Mouse (Mus musculus) embryonic facial prominence, embryonic 14.5 days (tissue): ENCODE measurements around the gene Akap2. TPM values are rescaled to one million over a fixed set of nuclear protein-coding genes. Genes with fewer than 3 reads are reported as not detected.

Experiments used
- ATAC-seq: fragments of 200-750 bp; cut with Nextera tagmentation; 2 replicates; pipeline ENCODE4 v1.8.0; 2017; ENCODE audit warnings: low read depth, moderate number of reproducible peaks, moderate TSS enrichment
- DNase-seq: peaks from one replicate; pipeline ENCODE4 v3.0.0-alpha.2; 2015; ENCODE audit warnings: low spot score
- H3K27ac ChIP-seq: fragments of 300-500 bp; sonication (generic); replicated peaks from 2 replicates; pipeline ENCODE4 v1.5.1; 2014; ENCODE audit warnings: low read depth, mild to moderate bottlenecking, low read length, moderate library complexity
- H3K27me3 ChIP-seq: fragments of 300-500 bp; sonication (generic); replicated peaks from 2 replicates; pipeline ENCODE4 v1.6.1; 2014; ENCODE audit warnings: low read length; ENCODE audit not compliant: control insufficient read depth, insufficient read depth
- H3K36me3 ChIP-seq: fragments of 300-500 bp; sonication (generic); 2 replicates; pipeline ENCODE4 v1.6.1; 2014; ENCODE audit warnings: low read length, mixed read lengths; ENCODE audit not compliant: control insufficient read depth, insufficient read depth
- H3K4me1 ChIP-seq: fragments of 300-500 bp; sonication (generic); 2 replicates; pipeline ENCODE4 v1.6.1; 2014; ENCODE audit warnings: antibody characterized with exemption, low read length; ENCODE audit not compliant: control insufficient read depth, insufficient read depth
- H3K4me2 ChIP-seq: fragments of 300-500 bp; sonication (generic); 2 replicates; pipeline ENCODE4 v1.6.1; 2014; ENCODE audit warnings: low read depth, mild to moderate bottlenecking, low read length, moderate library complexity, mixed read lengths
- H3K4me3 ChIP-seq: fragments of 300-500 bp; sonication (generic); 2 replicates; pipeline ENCODE4 v1.5.1; 2014; ENCODE audit warnings: low read depth, mild to moderate bottlenecking, low read length
- H3K9ac ChIP-seq: fragments of 300-500 bp; sonication (generic); 2 replicates; pipeline ENCODE4 v1.6.1; 2014; ENCODE audit warnings: low read depth, mild to moderate bottlenecking, low read length, moderate library complexity, mixed read lengths
- H3K9me3 ChIP-seq: fragments of 300-500 bp; sonication (generic); 2 replicates; pipeline ENCODE4 v1.6.1; 2016; ENCODE audit warnings: low read length; ENCODE audit not compliant: control insufficient read depth
- WGBS: fragments of 180-500 bp; shearing (Covaris S2); extraction: QIAGEN DNeasy Blood & Tissue Kit; methylation state at CpG from one replicate; pipeline ENCODE4 v1.1.7; 2014; 5-methylcytosine and 5-hydroxymethylcytosine counted together
- polyA plus RNA-seq: library from polyadenylated mRNA; unstranded; fragments of >200 nt; fragmentation: Nextera tagmentation; extraction: Ambion mirVana; gene quantifications from 2 replicates; pipeline ENCODE4 v1.2.1, GENCODE M21; 2014

Akap2 gene
- polyA plus RNA-seq, 1 experiment from 2014 or later: 24.9 TPM

GRCm38 (mm10) chr4:57815355-57815754 lies 97.9 kb downstream of the Akap2 start:
- ATAC-seq: no peak
- H3K4me2 ChIP-seq: no peak overlapping the region
- no peaks in the 10 kb centered on the region for H3K36me3 ChIP-seq
- no peaks in the 10 kb centered on the region for H3K27me3 ChIP-seq
- H3K9ac ChIP-seq: no peak overlapping the region
- no peak overlapping the region for H3K4me3 ChIP-seq
- 66% methylated on average over 2 of the region's 2 CpGs for WGBS
- H3K4me1 ChIP-seq: no peaks in the 10 kb centered on the region
- no peak for DNase-seq
- H3K9me3 ChIP-seq: no peaks in the 10 kb centered on the region
- no peak overlapping the region for H3K27ac ChIP-seq

- DNase-seq (no peak), ATAC-seq (no peak)
- 90% methylated on average over 8 of the region's 8 CpGs for WGBS
- H3K27ac ChIP-seq: no peak overlapping the region
- no peak overlapping the region for H3K4me2 ChIP-seq
- no peaks in the 10 kb centered on the region for H3K36me3 ChIP-seq
- H3K4me3 ChIP-seq: no peak overlapping the region
- no peaks in the 10 kb centered on the region for H3K27me3 ChIP-seq
- H3K9ac ChIP-seq: no peak overlapping the region
- H3K4me1 ChIP-seq: peaks cover 3% of the 10 kb centered on the region
- no peaks in the 10 kb centered on the region for H3K9me3 ChIP-seq
These were observed 98.7 kb downstream of the Akap2 start for GRCm38 (mm10) chr4:57816146-57816545.

- Histone ChIP-seq H3K4me3 (no peak overlapping the region), H3K4me1 (peaks cover 34% of the 10 kb centered on the region), H3K4me2 (no peak overlapping the region), H3K27me3 (no peaks in the 10 kb centered on the region), H3K27ac (no peak overlapping the region), H3K9ac (no peak overlapping the region), H3K36me3 (no peaks in the 10 kb centered on the region), H3K9me3 (no peaks in the 10 kb centered on the region)
- ATAC-seq (no peak), DNase-seq (no peak)
- whole genome bisulfite sequencing: 82% methylated on average over 24 of the region's 24 CpGs
These were observed 103.5 kb downstream of the Akap2 start for GRCm38 (mm10) chr4:57820839-57821374.

GRCm38 (mm10) chr4:57821556-57822356 lies 104.3 kb downstream of the Akap2 start:
- Histone ChIP-seq H3K4me1 (peaks cover 34% of the 10 kb centered on the region), H3K9me3 (no peaks in the 10 kb centered on the region), H3K36me3 (no peaks in the 10 kb centered on the region), H3K27me3 (no peaks in the 10 kb centered on the region), H3K27ac (peak overlapping the region; percentile 84), H3K4me2 (peak overlapping the region; percentile 42), H3K4me3 (no peak overlapping the region), H3K9ac (peak overlapping the region; percentile 45; the same call in 1 of the 2 replicates)
- peak; percentile 56 for DNase-seq
- peak; percentile 67 for ATAC-seq
- 13% methylated on average over 11 of the region's 11 CpGs for WGBS

GRCm38 (mm10) chr4:57822641-57823040 lies 105.2 kb downstream of the Akap2 start:
- H3K9me3 ChIP-seq: no peaks in the 10 kb centered on the region
- WGBS: 82% methylated on average over 5 of the region's 5 CpGs

GRCm38 (mm10) chr4:57824626-57825240 lies 107.3 kb downstream of the Akap2 start:
- Histone ChIP-seq H3K4me3 (no peak overlapping the region), H3K4me2 (no peak overlapping the region), H3K27ac (no peak overlapping the region), H3K27me3 (no peaks in the 10 kb centered on the region), H3K9ac (no peak overlapping the region), H3K36me3 (no peaks in the 10 kb centered on the region), H3K4me1 (peaks cover 34% of the 10 kb centered on the region), H3K9me3 (no peaks in the 10 kb centered on the region)
- DNase-seq (peak; percentile 66), ATAC-seq (peak; percentile 68)
- 31% methylated on average over 8 of the region's 8 CpGs for WGBS

More at GRCm38 (mm10) chr4:57822641-57823040, 105.2 kb downstream of the Akap2 start:
- no peak overlapping the region for H3K4me2 ChIP-seq
- ATAC-seq (no peak), DNase-seq (no peak)
- no peak overlapping the region for H3K4me3 ChIP-seq
- H3K27ac ChIP-seq: no peak overlapping the region
- H3K36me3 ChIP-seq: no peaks in the 10 kb centered on the region
- H3K9ac ChIP-seq: no peak overlapping the region
- peaks cover 34% of the 10 kb centered on the region for H3K4me1 ChIP-seq
- no peaks in the 10 kb centered on the region for H3K27me3 ChIP-seq

- H3K9ac ChIP-seq: no peak overlapping the region
- H3K4me3 ChIP-seq: no peak overlapping the region
- no peaks in the 10 kb centered on the region for H3K27me3 ChIP-seq
- DNase-seq (no peak), ATAC-seq (no peak)
- H3K27ac ChIP-seq: no peak overlapping the region
- peaks cover 30% of the 10 kb centered on the region for H3K4me1 ChIP-seq
- H3K4me2 ChIP-seq: no peak overlapping the region
- H3K9me3 ChIP-seq: no peaks in the 10 kb centered on the region
- no peaks in the 10 kb centered on the region for H3K36me3 ChIP-seq
- 85% methylated on average over 7 of the region's 7 CpGs for WGBS
These were observed 108.8 kb downstream of the Akap2 start for GRCm38 (mm10) chr4:57826272-57826671.

GRCm38 (mm10) chr4:57829131-57829530 lies 111.7 kb downstream of the Akap2 start:
- H3K36me3 ChIP-seq: no peaks in the 10 kb centered on the region
- H3K9ac ChIP-seq: no peak overlapping the region
- peaks cover 21% of the 10 kb centered on the region for H3K4me1 ChIP-seq
- no peak overlapping the region for H3K4me3 ChIP-seq
- ATAC-seq (no peak), DNase-seq (no peak)
- H3K27ac ChIP-seq: no peak overlapping the region
- H3K4me2 ChIP-seq: no peak overlapping the region
- H3K9me3 ChIP-seq: no peaks in the 10 kb centered on the region
- WGBS: 70% methylated on average over 9 of the region's 9 CpGs
- H3K27me3 ChIP-seq: no peaks in the 10 kb centered on the region
